Mouse (Mus musculus): ENCODE results near the gene Dmbx1. TPM values are rescaled to one million over a fixed set of nuclear protein-coding genes. Genes with fewer than 3 reads are reported as not detected.

Dmbx1 gene
- polyA plus RNA-seq, 2 experiments, result not detected

- Histone ChIP-seq H3K4me3 (ENCODE audit: insufficient read depth in 1 of 2, low read depth in 2 of 2, low read length in 2 of 2) (no peak overlapping the region), H3K36me3 (replicated peaks; ENCODE audit: control insufficient read depth, insufficient read depth, low read depth) (peaks cover 63% of the 10 kb centered on the region), H3K9ac (replicated peaks) (no peak overlapping the region), H3K4me2 (ENCODE audit: low read depth) (no peak overlapping the region), H3K4me1 (replicated peaks; ENCODE audit: control insufficient read depth in 2 of 2, insufficient read depth in 2 of 2, low read length in 1 of 2) (no peaks in the 10 kb centered on the region), H3K9me3 (ENCODE audit: control insufficient read depth, low read length) (no peaks in the 10 kb centered on the region), H3K27ac (no peak overlapping the region), H3K27me3 (ENCODE audit: control insufficient read depth, insufficient read depth, low read length) (no peaks in the 10 kb centered on the region)
- TF ChIP-seq EP300 (IDR thresholded peaks at IDR 0.05; ENCODE audit: low read depth) (no peak), CTCF (IDR thresholded peaks at IDR 0.05; ENCODE audit: low read depth) (no peak)
- DNase-seq (ENCODE audit: low read depth in 3 of 3, low spot score in 3 of 3) (no peak), ATAC-seq (ENCODE audit: insufficient read depth) (no peak)
- 83% methylated on average over 3 of the region's 3 CpGs for WGBS (ENCODE audit: insufficient replicate concordance)
Measured at GRCm38 (mm10) chr4:115873231-115873630, 66.5 kb downstream of the Dmbx1 start.

- no peaks in the 10 kb centered on the region for H3K4me1 ChIP-seq (replicated peaks; ENCODE audit: control insufficient read depth in 2 of 2, insufficient read depth in 2 of 2, low read length in 1 of 2)
- no peaks in the 10 kb centered on the region for H3K27me3 ChIP-seq (ENCODE audit: control insufficient read depth, insufficient read depth, low read length)
- no peak overlapping the region for H3K27ac ChIP-seq
- H3K9me3 ChIP-seq (ENCODE audit: control insufficient read depth, low read length), result no peaks in the 10 kb centered on the region
- no peak for DNase-seq (ENCODE audit: low read depth in 3 of 3, low spot score in 3 of 3)
- TF ChIP-seq EP300 (IDR thresholded peaks at IDR 0.05; ENCODE audit: low read depth) (no peak), CTCF (IDR thresholded peaks at IDR 0.05; ENCODE audit: low read depth) (no peak)
- H3K4me2 ChIP-seq (ENCODE audit: low read depth), result no peak overlapping the region
- H3K9ac ChIP-seq (replicated peaks), result no peak overlapping the region
- 77% methylated on average over 16 of the region's 16 CpGs for WGBS (ENCODE audit: insufficient replicate concordance)
- H3K36me3 ChIP-seq (replicated peaks; ENCODE audit: control insufficient read depth, insufficient read depth, low read depth), result peaks cover 58% of the 10 kb centered on the region
- ATAC-seq (ENCODE audit: insufficient read depth), result no peak
- no peak overlapping the region for H3K4me3 ChIP-seq (ENCODE audit: insufficient read depth in 1 of 2, low read depth in 2 of 2, low read length in 2 of 2)
Measured at GRCm38 (mm10) chr4:115869512-115870210, 70.1 kb downstream of the Dmbx1 start.

Other genes starting within 250 kb of the Dmbx1 start
- 6.0 and 6.9 TPM in 2 replicates for gene Efcab14, start 202.2 kb downstream of the Dmbx1 start, polyA plus RNA-seq (2012; rRNA removed)
- 12.0 and 12.6 TPM in 2 replicates for gene Efcab14, start 202.2 kb downstream of the Dmbx1 start, polyA plus RNA-seq (2014; fragmentation: Nextera tagmentation; extraction: Ambion mirVana)
- 0.07 TPM in 1 of 2 replicates, not detected in the other for gene Tex38, start 158.9 kb downstream of the Dmbx1 start, polyA plus RNA-seq (2012; rRNA removed)
- not detected in 2 replicates for gene Tex38, start 158.9 kb downstream of the Dmbx1 start, polyA plus RNA-seq (2014; fragmentation: Nextera tagmentation; extraction: Ambion mirVana)
- 5.5 and 8.5 TPM in 2 replicates for gene Atpaf1, start 155.1 kb downstream of the Dmbx1 start, polyA plus RNA-seq (2012; rRNA removed)
- 15.0 and 22.0 TPM in 2 replicates for gene Atpaf1, start 155.1 kb downstream of the Dmbx1 start, polyA plus RNA-seq (2014; fragmentation: Nextera tagmentation; extraction: Ambion mirVana)
- gene Mob3c, start 111.8 kb downstream of the Dmbx1 start, polyA plus RNA-seq (2012; rRNA removed), result 3.6 and 5.6 TPM in 2 replicates
- 4.2 and 5.0 TPM in 2 replicates for gene Mob3c, start 111.8 kb downstream of the Dmbx1 start, polyA plus RNA-seq (2014; fragmentation: Nextera tagmentation; extraction: Ambion mirVana)
- 29.1 and 34.8 TPM in 2 replicates for gene Mknk1, start 100.7 kb downstream of the Dmbx1 start, polyA plus RNA-seq (2012; rRNA removed)
- gene Mknk1, start 100.7 kb downstream of the Dmbx1 start, polyA plus RNA-seq (2014; fragmentation: Nextera tagmentation; extraction: Ambion mirVana), result 21.3 and 24.7 TPM in 2 replicates
- 0.01 TPM in 1 of 2 replicates, not detected in the other for gene Kncn, start 55.5 kb downstream of the Dmbx1 start, polyA plus RNA-seq (2012; rRNA removed)
- 0.05 TPM in 1 of 2 replicates, not detected in the other for gene Kncn, start 55.5 kb downstream of the Dmbx1 start, polyA plus RNA-seq (2014; fragmentation: Nextera tagmentation; extraction: Ambion mirVana)
- not detected in 2 replicates for gene 6430628N08Rik, start 49.3 kb downstream of the Dmbx1 start, polyA plus RNA-seq (2012; rRNA removed)
- not detected in 2 replicates for gene 6430628N08Rik, start 49.3 kb downstream of the Dmbx1 start, polyA plus RNA-seq (2014; fragmentation: Nextera tagmentation; extraction: Ambion mirVana)
- gene Faah, start 78.0 kb upstream of the Dmbx1 start, polyA plus RNA-seq (2012; rRNA removed), result 4.0 and 4.1 TPM in 2 replicates
- 3.8 and 5.4 TPM in 2 replicates for gene Faah, start 78.0 kb upstream of the Dmbx1 start, polyA plus RNA-seq (2014; fragmentation: Nextera tagmentation; extraction: Ambion mirVana)
- gene Nsun4, start 114.0 kb upstream of the Dmbx1 start, polyA plus RNA-seq (2012; rRNA removed), result 3.7 and 4.4 TPM in 2 replicates
- 7.0 and 8.6 TPM in 2 replicates for gene Nsun4, start 114.0 kb upstream of the Dmbx1 start, polyA plus RNA-seq (2014; fragmentation: Nextera tagmentation; extraction: Ambion mirVana)
- 181 and 298 TPM in 2 replicates for gene Uqcrh, start 135.1 kb upstream of the Dmbx1 start, polyA plus RNA-seq (2012; rRNA removed)
- gene Uqcrh, start 135.1 kb upstream of the Dmbx1 start, polyA plus RNA-seq (2014; fragmentation: Nextera tagmentation; extraction: Ambion mirVana), result 426 and 440 TPM in 2 replicates
- 13.4 and 14.5 TPM in 2 replicates for gene Lrrc41, start 135.3 kb upstream of the Dmbx1 start, polyA plus RNA-seq (2012; rRNA removed)
- 24.1 and 27.0 TPM in 2 replicates for gene Lrrc41, start 135.3 kb upstream of the Dmbx1 start, polyA plus RNA-seq (2014; fragmentation: Nextera tagmentation; extraction: Ambion mirVana)
- 12.6 and 15.6 TPM in 2 replicates for gene Rad54l, start 183.8 kb upstream of the Dmbx1 start, polyA plus RNA-seq (2012; rRNA removed)
- gene Rad54l, start 183.8 kb upstream of the Dmbx1 start, polyA plus RNA-seq (2014; fragmentation: Nextera tagmentation; extraction: Ambion mirVana), result 24.4 and 26.0 TPM in 2 replicates
- gene Pomgnt1, start 183.9 kb upstream of the Dmbx1 start, polyA plus RNA-seq (2012; rRNA removed), result 7.5 and 8.8 TPM in 2 replicates
- gene Pomgnt1, start 183.9 kb upstream of the Dmbx1 start, polyA plus RNA-seq (2014; fragmentation: Nextera tagmentation; extraction: Ambion mirVana), result 10.3 and 10.7 TPM in 2 replicates
- gene Lurap1, start 211.4 kb upstream of the Dmbx1 start, polyA plus RNA-seq (2012; rRNA removed), result 0.06 and 0.10 TPM in 2 replicates
- 0.10 and 0.18 TPM in 2 replicates for gene Lurap1, start 211.4 kb upstream of the Dmbx1 start, polyA plus RNA-seq (2014; fragmentation: Nextera tagmentation; extraction: Ambion mirVana)
- 0.12 TPM in 1 of 2 replicates, not detected in the other for gene Tspan1, start 227.7 kb upstream of the Dmbx1 start, polyA plus RNA-seq (2012; rRNA removed)
- not detected in 2 replicates for gene Tspan1, start 227.7 kb upstream of the Dmbx1 start, polyA plus RNA-seq (2014; fragmentation: Nextera tagmentation; extraction: Ambion mirVana)
- not detected in 2 replicates for gene 1700042G07Rik, start 233.4 kb upstream of the Dmbx1 start, polyA plus RNA-seq (2012; rRNA removed)
- gene 1700042G07Rik, start 233.4 kb upstream of the Dmbx1 start, polyA plus RNA-seq (2014; fragmentation: Nextera tagmentation; extraction: Ambion mirVana), result not detected in 2 replicates
- gene Gm49337, start 233.5 kb upstream of the Dmbx1 start, polyA plus RNA-seq (2012; rRNA removed), result not detected in 2 replicates
- gene Gm49337, start 233.5 kb upstream of the Dmbx1 start, polyA plus RNA-seq (2014; fragmentation: Nextera tagmentation; extraction: Ambion mirVana), result not detected in 2 replicates

All from liver, embryonic 14.5 days (tissue).